Mouse (Mus musculus) thymus, adult 2 months (tissue): ENCODE results near the gene Akr1b8. TPM values are rescaled to one million over a fixed set of nuclear protein-coding genes. Genes with fewer than 3 reads are reported as not detected.

Experiments used
- DNase-seq: peaks from one replicate; pipeline ENCODE4 v3.0.0; 2021
- H3K27ac ChIP-seq: fragments of 200-500 bp; 2 replicates; pipeline ENCODE4 v1.5.1; 2012; ENCODE audit warnings: low read length, control low read depth; ENCODE audit not compliant: control insufficient read depth, insufficient read depth
- H3K27me3 ChIP-seq: fragments of 200-500 bp; 2 replicates; pipeline ENCODE4 v1.6.1; 2012; ENCODE audit warnings: mild to moderate bottlenecking, low read length, moderate library complexity, mixed read lengths; ENCODE audit not compliant: control insufficient read depth, insufficient read depth
- H3K36me3 ChIP-seq: fragments of 200-500 bp; 2 replicates; pipeline ENCODE4 v1.6.1; 2012; ENCODE audit warnings: mild to moderate bottlenecking, low read length, moderate library complexity; ENCODE audit not compliant: control insufficient read depth, insufficient read depth
- H3K4me1 ChIP-seq: fragments of 200-500 bp; replicated peaks from 2 replicates; pipeline ENCODE4 v1.6.1; 2012; ENCODE audit warnings: low read length; ENCODE audit not compliant: control insufficient read depth, insufficient read depth
- H3K4me3 ChIP-seq: fragments of 200-500 bp; 2 replicates; pipeline ENCODE4 v1.5.1; 2012; ENCODE audit warnings: mild to moderate bottlenecking, low read length, control low read depth, moderate library complexity; ENCODE audit not compliant: control insufficient read depth, insufficient read depth
- CTCF ChIP-seq: fragments of 200-500 bp; IDR thresholded peaks from 2 replicates; pipeline ENCODE4 v1.5.1; 2012; ENCODE audit warnings: mild to moderate bottlenecking, control low read depth, low read length, moderate library complexity, borderline replicate concordance; ENCODE audit not compliant: control insufficient read depth, poor library complexity, insufficient read depth; ENCODE audit errors: extremely low read depth
- POLR2A ChIP-seq: fragments of 200-500 bp; IDR thresholded peaks from 2 replicates; pipeline ENCODE4 v1.6.1; 2012; ENCODE audit warnings: mild to moderate bottlenecking, low read length, control low read depth, moderate library complexity; ENCODE audit not compliant: control insufficient read depth, poor library complexity, insufficient read depth; ENCODE audit errors: extremely low read depth
- WGBS: fragments of 180-500 bp; shearing (Covaris S2); methylation state at CpG from one replicate; pipeline ENCODE4 v1.1.7; 2018; 5-methylcytosine and 5-hydroxymethylcytosine counted together
- polyA plus RNA-seq: library from polyadenylated mRNA; depleted of rRNA; stranded (reverse); fragments of >200 nt; gene quantifications from 2 replicates; pipeline ENCODE4 v1.2.3, GENCODE M21; 2012

Gene Akr1b8
- polyA plus RNA-seq, 1 experiment: 1.4 TPM

DNA sequence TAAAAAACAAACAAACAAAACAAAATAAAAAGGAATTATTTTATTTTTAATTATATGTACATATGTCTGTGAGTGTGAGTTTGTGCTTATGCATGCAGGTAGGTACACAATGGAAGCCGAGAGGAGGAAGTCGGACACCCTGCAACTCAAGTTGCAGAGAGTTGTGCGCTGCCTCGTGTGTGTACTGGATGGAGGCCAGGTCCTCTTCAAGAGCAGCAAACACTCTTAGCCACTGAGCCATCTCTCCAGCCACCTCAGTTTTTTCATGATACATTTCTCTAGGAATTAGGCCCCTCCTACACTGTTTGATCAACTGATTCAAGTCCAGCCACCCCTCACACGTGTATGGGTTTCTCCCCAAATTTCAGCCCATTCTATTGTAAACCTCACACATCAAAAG is 19.2 kb upstream of the Akr1b8 start:
- DNase-seq: no peak
- no peaks in the 10 kb centered on the region for H3K4me1 ChIP-seq
- WGBS: 55% methylated on average over 5 of the region's 5 CpGs

DNA sequence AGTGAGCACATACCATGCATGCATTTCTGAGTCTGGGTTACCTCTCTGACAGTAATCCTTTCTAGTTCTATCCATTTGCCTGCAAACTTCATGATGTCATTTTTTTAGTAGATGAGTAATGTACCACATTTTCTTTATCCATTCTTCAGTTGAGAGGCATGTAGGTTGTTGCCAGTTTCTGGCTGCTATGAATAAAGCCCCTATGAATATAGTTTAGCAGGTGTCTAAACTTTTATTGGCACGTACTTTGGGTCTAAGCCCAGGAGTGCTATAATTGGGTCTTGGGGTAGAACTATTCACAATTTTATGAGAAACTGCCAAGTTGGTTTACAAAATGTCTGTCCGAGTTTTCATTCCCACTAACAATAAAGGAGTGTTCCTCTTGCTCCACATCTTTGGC is 16.1 kb upstream of the Akr1b8 start:
- Histone ChIP-seq H3K27ac (no peak overlapping the region), H3K4me1 (no peaks in the 10 kb centered on the region), H3K36me3 (no peaks in the 10 kb centered on the region), H3K27me3 (no peaks in the 10 kb centered on the region), H3K4me3 (no peak overlapping the region)
- 95% methylated on average over 2 of the region's 2 CpGs for WGBS
- no peak for DNase-seq
- TF ChIP-seq POLR2A (no peak), CTCF (no peak)

More for the DNA sequence above, 19.2 kb upstream of the Akr1b8 start:
- no peaks in the 10 kb centered on the region for H3K27me3 ChIP-seq
- no peaks in the 10 kb centered on the region for H3K36me3 ChIP-seq
- no peak overlapping the region for H3K27ac ChIP-seq
- TF ChIP-seq CTCF (no peak), POLR2A (no peak)
- no peak overlapping the region for H3K4me3 ChIP-seq

DNA sequence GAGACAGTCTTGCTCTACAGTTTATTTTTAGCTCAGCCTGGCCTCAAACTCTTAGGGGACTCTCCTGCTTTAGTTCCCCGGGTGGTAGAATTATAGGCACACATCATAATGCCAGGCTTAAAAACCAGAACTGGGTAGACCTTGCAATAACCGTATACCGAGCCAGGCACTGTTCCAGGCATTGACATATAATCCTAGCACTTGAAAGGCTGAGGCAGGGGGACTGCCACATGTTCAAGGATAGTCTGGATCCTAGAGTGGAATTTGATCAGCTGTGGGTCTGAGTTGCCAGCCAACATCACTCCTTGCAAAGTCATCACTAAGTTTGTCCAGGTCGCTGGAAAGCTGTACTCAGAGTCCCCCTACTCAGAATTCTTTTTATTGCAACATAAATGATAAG is 11.9 kb upstream of the Akr1b8 start:
- TF ChIP-seq CTCF (no peak), POLR2A (no peak)
- 90% methylated on average over 4 of the region's 4 CpGs for whole genome bisulfite sequencing
- no peaks in the 10 kb centered on the region for H3K4me1 ChIP-seq
- no peaks in the 10 kb centered on the region for H3K27me3 ChIP-seq
- H3K27ac ChIP-seq: no peak overlapping the region
- no peak overlapping the region for H3K4me3 ChIP-seq
- DNase-seq: no peak
- H3K36me3 ChIP-seq: no peaks in the 10 kb centered on the region

DNA sequence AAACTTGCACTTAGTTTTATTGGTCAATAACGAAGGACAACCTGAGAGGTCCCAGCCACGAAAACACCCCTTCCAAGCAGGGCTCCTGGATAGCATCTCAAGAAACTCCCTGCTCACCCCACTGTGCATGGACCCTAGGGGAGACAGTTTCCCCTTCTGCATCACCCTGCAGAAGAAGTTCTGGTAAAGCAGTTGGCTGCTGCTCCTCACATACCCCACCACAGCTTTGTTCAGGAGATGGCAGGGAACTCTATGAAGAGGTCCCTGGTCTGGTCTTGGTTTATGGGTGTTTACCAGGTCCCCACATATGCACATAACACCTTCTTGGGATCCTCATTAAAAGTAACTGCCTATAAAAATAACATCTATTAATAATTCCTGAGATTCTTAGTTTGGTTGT is 11.4 kb upstream of the Akr1b8 start:
- Histone ChIP-seq H3K27ac (no peak overlapping the region), H3K36me3 (no peaks in the 10 kb centered on the region), H3K27me3 (no peaks in the 10 kb centered on the region), H3K4me1 (no peaks in the 10 kb centered on the region), H3K4me3 (no peak overlapping the region)
- TF ChIP-seq POLR2A: no peak
- no peak for TF ChIP-seq CTCF
- 94% methylated on average over 2 of the region's 2 CpGs for WGBS
- DNase-seq: no peak

DNA sequence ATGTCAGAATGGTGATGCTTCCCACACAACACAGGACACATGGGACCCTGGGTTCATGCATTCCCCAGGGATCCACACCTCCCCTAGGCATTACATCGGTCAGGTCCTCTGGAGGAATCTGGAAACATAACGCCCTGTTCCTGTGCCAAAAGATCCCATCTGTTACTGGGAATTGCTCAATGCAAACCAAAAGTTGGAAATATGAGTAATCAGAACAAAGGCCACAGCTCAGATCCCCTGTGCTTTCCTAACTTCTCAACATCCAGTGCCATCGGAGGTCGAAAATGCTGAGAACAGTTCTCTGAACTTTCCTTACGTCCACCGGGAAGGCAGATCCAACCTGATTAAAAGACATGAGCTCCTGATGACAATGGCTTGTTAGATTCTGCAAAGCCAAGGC is 10.5 kb upstream of the Akr1b8 start:
- H3K4me3 ChIP-seq: no peak overlapping the region
- no peak for TF ChIP-seq CTCF
- no peak for TF ChIP-seq POLR2A
- no peak overlapping the region for H3K27ac ChIP-seq
- no peaks in the 10 kb centered on the region for H3K27me3 ChIP-seq
- no peaks in the 10 kb centered on the region for H3K4me1 ChIP-seq
- no peak for DNase-seq
- 94% methylated on average over 6 of the region's 6 CpGs for WGBS
- no peaks in the 10 kb centered on the region for H3K36me3 ChIP-seq

DNA sequence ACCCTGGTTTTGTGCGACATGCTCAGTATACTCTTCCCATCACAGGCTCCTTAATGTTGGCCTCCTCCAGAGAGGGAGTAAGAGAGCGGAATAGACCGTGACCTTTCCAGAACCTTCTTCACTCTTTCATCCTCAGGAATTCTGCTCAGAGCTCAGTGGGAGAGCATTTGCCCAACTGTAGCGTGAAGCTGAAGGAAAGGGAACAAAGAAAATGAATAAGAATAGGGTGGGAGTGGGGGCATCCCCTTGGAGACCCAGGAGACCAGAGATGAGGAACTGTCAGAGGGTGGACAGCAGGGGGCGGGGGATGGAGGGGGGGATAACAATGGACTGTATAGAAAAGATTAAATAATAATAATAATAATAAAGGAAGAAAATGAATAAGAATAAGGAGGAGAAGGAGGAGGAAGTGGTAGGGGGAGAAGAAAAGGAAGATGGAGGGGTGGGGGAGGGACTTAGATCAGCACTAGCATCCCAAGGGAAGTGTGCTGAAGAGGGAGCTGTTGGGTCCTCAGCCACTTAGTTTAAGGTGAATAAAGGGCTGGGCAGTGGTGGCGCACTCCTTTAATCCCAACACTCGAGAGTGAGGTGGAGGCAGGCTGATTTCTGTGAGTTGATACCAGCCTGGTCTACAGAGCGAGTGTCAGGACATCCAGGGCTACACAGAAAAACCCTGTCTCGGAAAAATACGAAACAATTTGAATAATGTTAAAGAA is 9.6 kb upstream of the Akr1b8 start:
- Histone ChIP-seq H3K4me3 (no peak overlapping the region), H3K4me1 (no peaks in the 10 kb centered on the region), H3K27me3 (no peaks in the 10 kb centered on the region), H3K27ac (no peak overlapping the region), H3K36me3 (no peaks in the 10 kb centered on the region)
- TF ChIP-seq CTCF (no peak), POLR2A (no peak)
- DNase-seq: no peak
- 85% methylated on average over 10 of the region's 10 CpGs for WGBS

DNA sequence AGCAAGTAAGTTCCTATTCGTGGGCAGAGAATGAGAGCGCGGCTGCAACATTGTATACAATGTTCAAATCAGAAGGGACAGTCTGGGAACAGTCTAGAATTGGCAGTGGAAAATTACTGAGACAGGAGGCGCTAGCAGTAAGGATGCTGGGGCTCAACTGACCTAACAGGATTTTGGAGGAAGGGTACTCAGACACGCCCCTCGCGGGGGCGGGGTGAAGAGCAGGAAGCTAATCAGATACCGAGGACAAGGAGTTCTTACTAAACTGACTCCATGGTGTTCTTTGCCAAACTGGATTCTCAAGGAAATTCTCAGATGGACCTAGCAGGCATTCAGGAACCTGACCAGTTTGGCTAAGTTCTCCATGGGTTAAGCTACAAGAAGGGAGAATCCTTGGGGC is 9.0 kb upstream of the Akr1b8 start:
- TF ChIP-seq CTCF: no peak
- TF ChIP-seq POLR2A: no peak
- H3K4me3 ChIP-seq: no peak overlapping the region
- no peak for DNase-seq
- H3K36me3 ChIP-seq: no peaks in the 10 kb centered on the region
- 45% methylated on average over 9 of the region's 9 CpGs for whole genome bisulfite sequencing
- no peaks in the 10 kb centered on the region for H3K4me1 ChIP-seq
- H3K27me3 ChIP-seq: no peaks in the 10 kb centered on the region
- no peak overlapping the region for H3K27ac ChIP-seq
